Mouse (Mus musculus): Measurements from ENCODE around the gene Klf15. TPM values are rescaled to one million over a fixed set of nuclear protein-coding genes. Genes with fewer than 3 reads are reported as not detected.

The Klf15 gene
- polyA plus RNA-seq, 1 experiment from 2014 or later, result 16.6 TPM

DNA sequence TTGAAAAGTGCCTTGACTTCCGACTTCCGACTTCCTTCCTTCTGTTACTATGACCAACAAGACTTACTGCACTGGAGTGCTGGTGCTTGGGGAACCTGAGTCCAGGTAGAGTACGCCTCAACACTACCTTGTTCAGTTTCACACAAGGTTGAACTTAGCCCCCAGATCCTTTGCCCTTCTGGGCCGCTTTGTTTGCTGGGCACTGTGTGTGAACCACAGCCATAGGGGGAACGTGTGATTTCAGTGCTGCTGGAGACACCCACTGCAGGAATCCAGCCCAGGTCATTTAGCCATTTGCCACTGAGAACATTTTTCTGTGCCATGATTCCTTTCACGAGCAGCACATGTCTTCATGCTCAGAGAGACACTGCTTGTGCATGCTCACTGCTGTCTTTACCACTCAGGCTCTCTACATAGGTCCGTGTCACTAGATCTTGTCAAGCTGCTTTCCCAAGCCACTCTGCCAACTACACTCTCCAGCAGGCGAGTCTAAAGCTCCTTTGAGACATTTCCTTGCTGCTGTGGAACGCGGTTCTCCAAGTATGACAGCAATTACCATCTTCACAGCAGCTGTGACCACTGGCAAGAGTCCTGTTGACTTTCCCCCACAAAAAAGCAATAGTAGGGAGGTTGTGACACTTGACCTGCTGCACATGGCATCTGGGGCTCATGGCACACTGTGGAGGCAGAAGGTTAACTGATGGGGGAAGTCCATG is 26.0 kb upstream of the Klf15 start:
- Histone ChIP-seq H3K4me1 (ENCODE audit: control insufficient read depth, insufficient read depth, low read length) (no peaks in the 10 kb centered on the region), H3K4me2 (ENCODE audit: low read depth, low read length) (no peak overlapping the region), H3K9me3 (ENCODE audit: control insufficient read depth, low read length) (no peaks in the 10 kb centered on the region), H3K27me3 (ENCODE audit: control insufficient read depth, insufficient read depth, low read length) (no peaks in the 10 kb centered on the region), H3K27ac (ENCODE audit: low read depth, low read length) (no peak overlapping the region), H3K9ac (replicated peaks; ENCODE audit: low read depth, low read length) (no peak overlapping the region), H3K36me3 (ENCODE audit: control insufficient read depth, insufficient read depth, low read length) (no peaks in the 10 kb centered on the region), H3K4me3 (ENCODE audit: low read depth, low read length) (no peak overlapping the region)
- ATAC-seq (ENCODE audit: low read depth), result no peak
- 83% methylated on average over 10 of the region's 10 CpGs for WGBS

DNA sequence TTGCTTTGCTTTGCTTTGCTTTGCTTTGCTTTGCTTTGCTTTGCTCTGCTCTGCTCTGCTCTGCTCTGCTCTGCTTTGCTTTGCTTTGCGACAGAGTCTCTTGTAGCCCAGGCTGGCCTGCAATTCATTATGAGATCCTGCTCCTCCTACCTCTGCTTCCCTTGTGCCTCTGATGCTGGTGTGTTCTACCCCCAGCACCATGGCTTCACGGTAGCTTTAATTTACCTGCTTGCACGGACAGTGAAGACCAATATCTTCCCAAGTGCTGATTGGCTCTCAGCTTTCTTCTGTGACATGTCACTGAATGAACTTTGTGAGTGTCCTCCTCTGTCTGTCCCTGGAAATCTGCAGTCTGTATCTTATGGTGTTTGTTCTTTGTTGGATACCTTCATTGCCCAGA is 25.3 kb upstream of the Klf15 start:
- Histone ChIP-seq H3K4me2 (ENCODE audit: low read depth, low read length) (no peak overlapping the region), H3K27ac (ENCODE audit: low read depth, low read length) (no peak overlapping the region), H3K9ac (replicated peaks; ENCODE audit: low read depth, low read length) (no peak overlapping the region), H3K4me1 (ENCODE audit: control insufficient read depth, insufficient read depth, low read length) (no peaks in the 10 kb centered on the region), H3K36me3 (ENCODE audit: control insufficient read depth, insufficient read depth, low read length) (no peaks in the 10 kb centered on the region), H3K9me3 (ENCODE audit: control insufficient read depth, low read length) (no peaks in the 10 kb centered on the region), H3K27me3 (ENCODE audit: control insufficient read depth, insufficient read depth, low read length) (no peaks in the 10 kb centered on the region), H3K4me3 (ENCODE audit: low read depth, low read length) (no peak overlapping the region)
- WGBS, result 92% methylated on average over 3 of the region's 3 CpGs
- no peak for ATAC-seq (ENCODE audit: low read depth)

DNA sequence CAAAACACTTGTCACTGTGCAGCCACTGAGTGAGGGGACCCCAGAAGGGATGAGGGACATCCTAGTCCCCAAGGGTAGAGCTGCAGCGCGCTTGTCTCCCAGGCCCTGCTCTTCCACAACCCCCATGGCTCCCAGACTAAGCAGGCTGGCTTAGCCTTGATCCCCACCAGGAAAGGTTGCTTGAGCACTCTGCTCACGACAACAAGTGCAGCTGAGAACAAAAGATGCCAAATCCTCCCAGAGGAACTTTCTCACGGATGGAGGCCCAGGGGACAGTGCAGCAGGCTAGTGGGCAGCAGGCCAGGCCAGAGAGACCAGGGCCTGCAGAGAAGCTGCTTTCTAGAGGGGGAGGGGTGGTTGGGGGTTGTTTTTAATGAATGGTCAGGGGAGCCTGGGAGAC is 15.5 kb upstream of the Klf15 start:
- H3K9ac ChIP-seq (replicated peaks; ENCODE audit: low read depth, low read length), result no peak overlapping the region
- 39% methylated on average over 4 of the region's 4 CpGs for WGBS

DNA sequence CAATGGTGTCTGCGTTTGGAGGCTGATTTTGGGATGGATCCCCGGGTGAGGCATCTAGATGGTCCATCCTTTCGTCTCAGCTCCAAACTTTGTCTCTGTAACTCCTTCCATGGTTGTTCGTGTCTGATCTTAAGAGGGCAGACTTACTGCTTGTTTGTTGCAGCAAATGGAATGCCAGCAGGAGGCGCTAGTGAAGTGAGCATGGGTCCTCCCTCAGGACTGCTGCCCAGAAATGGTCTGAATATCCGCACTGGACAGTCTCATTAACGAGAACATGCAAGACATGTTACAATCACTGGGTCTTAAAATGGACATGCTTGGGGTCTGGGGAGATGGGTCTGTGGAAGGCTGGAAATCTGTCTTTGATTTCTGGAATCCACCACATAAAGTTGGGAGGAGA is 12.2 kb upstream of the Klf15 start:
- no peak overlapping the region for H3K27ac ChIP-seq (ENCODE audit: low read depth, low read length)

More for the DNA sequence above, 15.5 kb upstream of the Klf15 start:
- peak; percentile 79 for ATAC-seq (ENCODE audit: low read depth)
- Histone ChIP-seq H3K27me3 (ENCODE audit: control insufficient read depth, insufficient read depth, low read length) (no peaks in the 10 kb centered on the region), H3K36me3 (ENCODE audit: control insufficient read depth, insufficient read depth, low read length) (no peaks in the 10 kb centered on the region), H3K4me2 (ENCODE audit: low read depth, low read length) (no peak overlapping the region), H3K27ac (ENCODE audit: low read depth, low read length) (peak overlapping the region; percentile 60; the same call in 1 of the 2 replicates), H3K4me3 (ENCODE audit: low read depth, low read length) (no peak overlapping the region), H3K4me1 (ENCODE audit: control insufficient read depth, insufficient read depth, low read length) (peaks cover 4% of the 10 kb centered on the region; the same call in 1 of the 2 replicates), H3K9me3 (ENCODE audit: control insufficient read depth, low read length) (no peaks in the 10 kb centered on the region)

DNA sequence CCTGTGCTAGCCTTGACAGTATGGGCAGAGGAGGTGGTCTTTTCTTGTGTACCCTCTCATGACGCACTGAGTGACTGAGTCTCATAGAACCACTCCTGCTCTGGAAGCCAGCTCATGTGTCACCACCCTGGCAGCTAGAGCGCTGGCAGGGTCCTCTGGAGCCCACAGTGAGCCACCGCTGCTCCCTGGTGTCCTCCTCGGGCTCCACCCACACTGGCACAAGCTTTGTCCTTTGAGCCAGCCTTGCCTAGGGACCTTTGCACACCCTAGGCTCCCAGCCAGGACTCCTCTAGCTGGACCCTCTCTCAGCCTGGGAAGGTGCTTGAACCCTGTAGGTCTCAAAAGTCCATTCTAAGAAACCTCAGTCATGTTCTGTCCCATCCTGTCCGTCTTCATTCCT is 11.7 kb upstream of the Klf15 start:
- no peak overlapping the region for H3K27ac ChIP-seq (ENCODE audit: low read depth, low read length)
- H3K4me2 ChIP-seq (ENCODE audit: low read depth, low read length), result no peak overlapping the region

More for the DNA sequence above, 12.2 kb upstream of the Klf15 start:
- WGBS, result 29% methylated on average over 7 of the region's 7 CpGs
- no peak overlapping the region for H3K9ac ChIP-seq (replicated peaks; ENCODE audit: low read depth, low read length)
- peaks cover 4% of the 10 kb centered on the region; the same call in 1 of the 2 replicates for H3K4me1 ChIP-seq (ENCODE audit: control insufficient read depth, insufficient read depth, low read length)
- no peaks in the 10 kb centered on the region for H3K9me3 ChIP-seq (ENCODE audit: control insufficient read depth, low read length)
- ATAC-seq (ENCODE audit: low read depth), result no peak
- H3K27me3 ChIP-seq (ENCODE audit: control insufficient read depth, insufficient read depth, low read length), result no peaks in the 10 kb centered on the region
- no peak overlapping the region for H3K4me3 ChIP-seq (ENCODE audit: low read depth, low read length)
- no peaks in the 10 kb centered on the region for H3K36me3 ChIP-seq (ENCODE audit: control insufficient read depth, insufficient read depth, low read length)
- no peak overlapping the region for H3K4me2 ChIP-seq (ENCODE audit: low read depth, low read length)

DNA sequence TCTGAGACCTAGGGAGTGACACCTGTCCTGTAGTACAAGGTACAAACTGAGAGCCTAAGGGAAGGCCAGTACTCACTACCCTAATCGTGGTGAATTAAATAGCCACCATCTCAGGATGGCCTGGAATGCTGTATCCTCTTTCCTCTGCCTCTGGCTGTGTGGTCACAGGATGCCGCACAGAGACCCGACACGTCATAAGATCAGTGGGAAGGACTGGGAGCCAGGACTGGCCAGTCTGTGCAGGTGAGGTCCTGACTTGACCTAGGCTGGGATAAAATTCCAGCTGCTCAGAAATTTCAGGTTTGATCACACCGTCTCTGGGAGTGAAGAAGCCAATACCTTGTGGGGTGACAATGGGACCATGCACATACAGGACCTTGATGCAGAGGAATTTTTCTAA is 10.9 kb upstream of the Klf15 start:
- 89% methylated on average over 5 of the region's 5 CpGs for WGBS

More for the DNA sequence above, 11.7 kb upstream of the Klf15 start:
- no peak for ATAC-seq (ENCODE audit: low read depth)
- H3K27me3 ChIP-seq (ENCODE audit: control insufficient read depth, insufficient read depth, low read length), result no peaks in the 10 kb centered on the region
- 76% methylated on average over 5 of the region's 5 CpGs for WGBS
- H3K9me3 ChIP-seq (ENCODE audit: control insufficient read depth, low read length), result no peaks in the 10 kb centered on the region
- peaks cover 4% of the 10 kb centered on the region; the same call in 1 of the 2 replicates for H3K4me1 ChIP-seq (ENCODE audit: control insufficient read depth, insufficient read depth, low read length)
- no peak overlapping the region for H3K9ac ChIP-seq (replicated peaks; ENCODE audit: low read depth, low read length)
- H3K4me3 ChIP-seq (ENCODE audit: low read depth, low read length), result no peak overlapping the region
- no peaks in the 10 kb centered on the region for H3K36me3 ChIP-seq (ENCODE audit: control insufficient read depth, insufficient read depth, low read length)

DNA sequence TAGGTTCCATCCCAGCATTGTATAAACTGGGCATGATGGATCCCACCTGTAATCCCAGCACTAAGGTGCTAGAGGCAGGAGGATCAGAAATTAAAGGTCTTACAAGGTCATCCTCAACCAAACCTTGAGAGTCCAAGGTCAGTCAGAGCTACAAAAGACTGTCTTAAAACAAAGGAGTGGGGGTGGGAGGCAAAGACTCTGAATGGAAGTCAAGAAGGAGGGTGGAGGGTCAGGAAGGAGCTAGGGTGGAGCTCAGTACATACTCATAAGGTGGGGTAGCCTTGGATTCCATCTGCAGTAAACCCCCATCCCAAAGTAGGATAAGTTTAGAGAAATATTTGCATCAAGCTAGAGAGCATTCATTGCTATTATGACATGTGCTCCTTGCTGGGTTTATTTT is 9.8 kb upstream of the Klf15 start:
- Histone ChIP-seq H3K9me3 (ENCODE audit: control insufficient read depth, low read length) (no peaks in the 10 kb centered on the region), H3K27me3 (ENCODE audit: control insufficient read depth, insufficient read depth, low read length) (no peaks in the 10 kb centered on the region), H3K36me3 (ENCODE audit: control insufficient read depth, insufficient read depth, low read length) (no peaks in the 10 kb centered on the region), H3K4me2 (ENCODE audit: low read depth, low read length) (no peak overlapping the region), H3K4me3 (ENCODE audit: low read depth, low read length) (no peak overlapping the region), H3K4me1 (ENCODE audit: control insufficient read depth, insufficient read depth, low read length) (no peaks in the 10 kb centered on the region; the same call in 1 of the 2 replicates), H3K27ac (ENCODE audit: low read depth, low read length) (no peak overlapping the region), H3K9ac (replicated peaks; ENCODE audit: low read depth, low read length) (no peak overlapping the region)
- no peak for ATAC-seq (ENCODE audit: low read depth)

More for the DNA sequence above, 10.9 kb upstream of the Klf15 start:
- H3K36me3 ChIP-seq (ENCODE audit: control insufficient read depth, insufficient read depth, low read length), result no peaks in the 10 kb centered on the region
- H3K4me2 ChIP-seq (ENCODE audit: low read depth, low read length), result no peak overlapping the region
- no peaks in the 10 kb centered on the region for H3K27me3 ChIP-seq (ENCODE audit: control insufficient read depth, insufficient read depth, low read length)
- no peak overlapping the region for H3K27ac ChIP-seq (ENCODE audit: low read depth, low read length)
- H3K9ac ChIP-seq (replicated peaks; ENCODE audit: low read depth, low read length), result no peak overlapping the region
- H3K9me3 ChIP-seq (ENCODE audit: control insufficient read depth, low read length), result no peaks in the 10 kb centered on the region
- H3K4me3 ChIP-seq (ENCODE audit: low read depth, low read length), result no peak overlapping the region
- peaks cover 4% of the 10 kb centered on the region; the same call in 1 of the 2 replicates for H3K4me1 ChIP-seq (ENCODE audit: control insufficient read depth, insufficient read depth, low read length)
- no peak for ATAC-seq (ENCODE audit: low read depth)

DNA sequence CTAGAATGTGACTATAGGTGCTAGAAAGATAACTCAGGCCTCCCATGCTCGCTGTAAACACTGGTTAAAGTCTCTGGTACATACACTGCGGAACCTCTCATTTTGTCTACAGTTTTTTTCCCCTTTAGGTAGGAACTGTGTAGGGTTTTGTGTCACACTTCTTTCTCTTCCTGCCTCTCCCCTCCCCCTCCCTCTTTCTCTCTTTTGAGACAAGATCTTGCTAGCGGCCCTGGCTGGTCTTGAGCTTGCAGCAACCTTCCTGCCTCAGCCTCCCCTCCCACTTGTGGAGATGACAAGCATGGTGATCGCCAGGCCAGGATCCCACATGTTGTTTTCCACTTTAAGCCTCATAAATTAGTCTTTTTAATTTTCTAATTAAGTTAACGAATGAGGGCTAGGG is 8.6 kb upstream of the Klf15 start:
- Histone ChIP-seq H3K36me3 (ENCODE audit: control insufficient read depth, insufficient read depth, low read length) (no peaks in the 10 kb centered on the region), H3K4me1 (ENCODE audit: control insufficient read depth, insufficient read depth, low read length) (no peaks in the 10 kb centered on the region), H3K27me3 (ENCODE audit: control insufficient read depth, insufficient read depth, low read length) (no peaks in the 10 kb centered on the region), H3K4me2 (ENCODE audit: low read depth, low read length) (no peak overlapping the region), H3K4me3 (ENCODE audit: low read depth, low read length) (no peak overlapping the region), H3K27ac (ENCODE audit: low read depth, low read length) (no peak overlapping the region), H3K9me3 (ENCODE audit: control insufficient read depth, low read length) (no peaks in the 10 kb centered on the region), H3K9ac (replicated peaks; ENCODE audit: low read depth, low read length) (no peak overlapping the region)
- WGBS, result 82% methylated on average over 5 of the region's 5 CpGs
- ATAC-seq (ENCODE audit: low read depth), result no peak

DNA sequence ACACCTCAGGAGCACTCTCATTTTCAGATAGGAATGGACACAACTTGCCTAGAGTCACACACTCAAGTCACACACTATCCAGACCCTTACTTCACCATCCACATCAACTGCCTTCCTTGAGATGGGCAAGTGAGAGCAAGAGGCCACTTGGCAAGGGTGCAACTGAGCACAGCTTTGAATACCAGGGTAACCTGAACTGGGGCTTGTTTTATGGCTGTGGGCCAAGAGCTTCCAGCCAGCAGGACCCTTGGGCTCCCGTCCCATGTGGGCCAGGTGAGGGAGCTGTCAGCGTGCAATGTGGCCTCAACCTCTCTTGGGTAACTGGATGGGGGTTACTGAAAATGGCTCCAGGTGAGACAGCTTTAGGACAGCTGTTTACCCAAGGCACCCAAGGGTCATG is 5.0 kb upstream of the Klf15 start:
- no peak for ATAC-seq (ENCODE audit: low read depth)
- H3K9ac ChIP-seq (replicated peaks; ENCODE audit: low read depth, low read length), result no peak overlapping the region
- no peaks in the 10 kb centered on the region for H3K9me3 ChIP-seq (ENCODE audit: control insufficient read depth, low read length)
- H3K4me3 ChIP-seq (ENCODE audit: low read depth, low read length), result no peak overlapping the region
- H3K27me3 ChIP-seq (ENCODE audit: control insufficient read depth, insufficient read depth, low read length), result peaks cover 8% of the 10 kb centered on the region
- WGBS, result 85% methylated on average over 2 of the region's 2 CpGs
- no peak overlapping the region for H3K27ac ChIP-seq (ENCODE audit: low read depth, low read length)
- H3K36me3 ChIP-seq (ENCODE audit: control insufficient read depth, insufficient read depth, low read length), result no peaks in the 10 kb centered on the region
- H3K4me2 ChIP-seq (ENCODE audit: low read depth, low read length), result no peak overlapping the region
- H3K4me1 ChIP-seq (ENCODE audit: control insufficient read depth, insufficient read depth, low read length), result 0 out of 2 replicates have a peak, but pooled peaks cover 3% of the 10 kb centered on the region
